Mouse (Mus musculus) thymus, adult 2 months (tissue): ENCODE measurements around the gene Zfp512b.

Source experiments
- CTCF ChIP-seq: fragments of 200-500 bp; IDR thresholded peaks from 2 replicates; pipeline ENCODE4 v1.5.1; 2012; ENCODE audit warnings: mild to moderate bottlenecking, control low read depth, low read length, moderate library complexity, borderline replicate concordance; ENCODE audit not compliant: control insufficient read depth, poor library complexity, insufficient read depth; ENCODE audit errors: extremely low read depth
- POLR2A ChIP-seq: fragments of 200-500 bp; IDR thresholded peaks from 2 replicates; pipeline ENCODE4 v1.6.1; 2012; ENCODE audit warnings: mild to moderate bottlenecking, low read length, control low read depth, moderate library complexity; ENCODE audit not compliant: control insufficient read depth, poor library complexity, insufficient read depth; ENCODE audit errors: extremely low read depth

DNA sequence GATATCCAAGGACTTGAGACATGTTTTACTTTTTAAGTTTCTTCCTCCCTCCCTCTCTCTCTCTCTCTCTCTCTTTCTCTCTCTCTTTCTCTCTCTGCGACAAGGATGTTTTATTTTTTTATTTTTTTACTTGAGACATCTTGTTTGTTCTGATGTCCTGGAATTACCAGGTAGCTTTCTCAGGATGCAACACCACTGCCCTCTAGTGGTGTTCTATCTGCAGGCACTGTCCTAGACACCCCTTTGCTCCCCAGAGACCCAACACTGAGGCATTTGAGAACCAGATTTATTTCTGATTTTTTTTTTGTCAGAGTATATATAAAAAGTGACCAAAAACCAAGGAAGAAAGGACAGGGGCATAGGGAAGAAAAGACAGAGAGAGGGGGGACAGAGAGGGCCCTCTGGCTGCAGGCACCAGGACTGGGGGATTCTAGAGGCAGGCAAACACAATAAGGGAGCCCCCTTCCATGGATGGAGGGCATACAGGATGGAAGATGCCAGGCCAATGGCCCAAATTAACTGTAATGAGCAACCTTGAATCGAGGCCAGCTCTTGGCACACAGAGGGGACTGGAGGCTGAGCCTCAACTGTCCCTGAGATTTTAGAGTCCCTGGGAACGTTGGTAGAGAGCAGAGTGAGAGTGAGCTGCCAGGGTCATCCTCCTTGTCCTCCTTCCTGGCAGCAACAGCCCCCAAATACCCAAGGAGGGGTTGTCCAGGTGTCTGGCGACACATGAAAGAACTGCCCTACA is 2.5 kb upstream of the Zfp512b start:
- TF ChIP-seq CTCF (no peak), POLR2A (no peak)
